Comparison of ENCODE assay signal across 18 mouse cellular contexts in genomic region chr4:134858494-134858893, GRCm38 (mm10). TPM values are rescaled to one million over a fixed set of nuclear protein-coding genes. Genes with fewer than 3 reads are reported as not detected.
"Had no signal": no experiment of that assay in that cellular context is flagged by ENCODE, and none has a peak within 500 bp of the region (broad histone marks: within the 10 kb centered on the region; RNA-seq: fewer than 3 reads in every experiment).

No protein-coding gene starts in this region.

- H3K4me2 ChIP-seq: liver, embryonic 13.5 days; liver, embryonic 15.5 days; lung, embryonic 15.5 days; midbrain, embryonic 12.5 days; neural tube, embryonic 12.5 days; stomach, embryonic 15.5 days had no signal

- H3K9ac ChIP-seq: liver, embryonic 13.5 days; liver, embryonic 15.5 days; liver, postnatal 0 days; lung, embryonic 15.5 days; midbrain, embryonic 12.5 days; neural tube, embryonic 12.5 days; stomach, embryonic 15.5 days had no signal

- H3K9me3 ChIP-seq: liver, embryonic 13.5 days; liver, embryonic 15.5 days; lung, embryonic 15.5 days; midbrain, embryonic 12.5 days; neural tube, embryonic 12.5 days; stomach, embryonic 15.5 days had no signal

- H3K27ac ChIP-seq: liver, embryonic 13.5 days; liver, embryonic 15.5 days; lung, embryonic 15.5 days; midbrain, embryonic 12.5 days; neural tube, embryonic 12.5 days; stomach, embryonic 15.5 days; stomach, postnatal 0 days had no signal

- H3K4me3 ChIP-seq: liver, embryonic 13.5 days; liver, embryonic 15.5 days; lung, embryonic 15.5 days; midbrain, embryonic 12.5 days; neural tube, embryonic 12.5 days; stomach, embryonic 15.5 days had no signal

- H3K4me1 ChIP-seq: midbrain, embryonic 12.5 days; neural tube, embryonic 12.5 days had no signal

- DNase-seq: liver, embryonic 13.5 days; liver, postnatal 0 days; lung, adult 2 months; lung, postnatal 4 days; midbrain, embryonic 14.5 days; right cerebral cortex, postnatal 14 days; thymus, adult 2 months; thymus, postnatal 25 days; thymus, postnatal 4 days had no signal

- H3K27me3 ChIP-seq: lung, embryonic 15.5 days; stomach, embryonic 15.5 days had no signal

- ATAC-seq: liver, postnatal 0 days; lung, postnatal 0 days had no signal

- H3K36me3 ChIP-seq: liver, embryonic 13.5 days; liver, embryonic 15.5 days; lung, embryonic 15.5 days; midbrain, embryonic 12.5 days; neural tube, embryonic 12.5 days; stomach, embryonic 15.5 days had no signal

RNA-seq across cellular contexts. Expression of gene Rhd, which starts 5.8 kb away (rescaled TPM):
- total RNA-seq: monocyte, adult 5-6 weeks; neutrophil, adult 5-6 weeks had no signal
